Mouse (Mus musculus): Measurements from ENCODE around the gene Selp. TPM values are rescaled to one million over a fixed set of nuclear protein-coding genes. Genes with fewer than 3 reads are reported as not detected.

Gene Selp
- total RNA-seq, 2 experiments from 2014 or later: 0.42 to 0.54 TPM

DNA sequence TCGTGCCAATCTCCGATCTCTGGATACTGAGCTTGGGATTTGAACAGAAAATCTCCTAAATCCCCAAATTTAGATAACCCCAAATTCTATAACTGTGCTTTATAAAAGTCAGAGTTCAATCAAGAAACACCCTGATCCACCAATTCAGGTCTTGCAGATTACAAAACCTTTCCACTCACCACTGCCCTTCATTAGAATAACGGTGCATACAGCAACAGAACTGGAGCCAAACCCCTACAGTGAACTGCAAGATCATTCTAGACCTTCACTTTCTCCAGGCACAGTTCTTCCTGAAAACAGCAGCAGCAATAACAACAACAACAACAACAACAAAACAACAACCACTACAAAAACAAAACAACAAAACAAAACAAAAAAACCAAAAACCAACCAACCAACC, 28.3 kb upstream of the Selp start:
- TF ChIP-seq CTCF (IDR thresholded peaks at IDR 0.05): no peak
- Histone ChIP-seq H3K4me3 (no peak overlapping the region), H3K27ac (no peak overlapping the region)
- intact Hi-C loops (cut with DNase I): no loop called here
- no peak for DNase-seq

- intact Hi-C loops (cut with DNase I): no loop called here
- no peak for TF ChIP-seq CTCF (IDR thresholded peaks at IDR 0.05)
- no peak overlapping the region for H3K27ac ChIP-seq
- no peak for DNase-seq
- no peak overlapping the region for H3K4me3 ChIP-seq
Observed at GRCm38 (mm10) chr1:164087872-164088271, 27.2 kb upstream of the Selp start.

DNA sequence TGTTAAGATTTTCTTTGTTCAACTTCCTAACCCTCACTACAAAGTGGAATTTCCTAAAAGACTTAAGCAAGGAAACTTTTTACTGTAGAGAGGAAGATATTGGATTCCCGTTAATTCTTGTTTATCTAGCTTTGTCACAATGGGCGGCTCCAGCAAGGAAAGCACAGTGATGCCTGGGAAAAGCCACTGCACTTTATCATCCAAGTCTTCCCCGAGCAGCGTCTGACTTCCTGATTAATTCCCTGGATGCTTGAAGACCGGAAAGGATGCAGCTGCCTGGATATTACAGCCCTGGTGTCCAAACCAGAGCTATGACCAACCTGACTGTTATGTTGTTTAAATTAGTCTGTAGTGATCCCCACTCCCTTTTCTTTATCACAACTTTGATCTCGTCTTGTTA, 18.3 kb upstream of the Selp start:
- no peak overlapping the region for H3K27ac ChIP-seq
- intact Hi-C loops (cut with DNase I): no loop called here
- TF ChIP-seq CTCF (IDR thresholded peaks at IDR 0.05): no peak
- DNase-seq: no peak
- H3K4me3 ChIP-seq: no peak overlapping the region

DNA sequence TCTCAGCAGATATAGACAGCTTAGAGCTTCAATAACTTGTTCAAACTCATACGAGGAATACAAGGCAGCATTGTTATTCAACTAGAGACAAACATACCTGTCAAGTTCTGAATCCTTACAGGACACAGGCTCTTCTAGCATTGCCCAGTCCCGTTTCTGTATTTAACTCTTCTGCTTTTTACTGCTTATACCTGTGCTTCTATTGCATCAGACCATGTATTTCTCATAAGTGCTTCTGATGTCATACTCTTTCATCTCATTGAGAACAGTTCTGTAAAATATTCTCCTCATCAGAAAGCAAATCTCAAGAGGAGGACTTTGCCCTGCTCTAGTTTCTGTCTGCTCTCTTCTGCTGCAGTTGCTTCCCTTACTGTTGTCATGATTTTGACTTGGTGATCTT, 17.2 kb upstream of the Selp start:
- no peak for DNase-seq
- H3K27ac ChIP-seq: no peak overlapping the region
- TF ChIP-seq CTCF (IDR thresholded peaks at IDR 0.05): no peak
- intact Hi-C loops (cut with DNase I): no loop called here
- H3K4me3 ChIP-seq: no peak overlapping the region

DNA sequence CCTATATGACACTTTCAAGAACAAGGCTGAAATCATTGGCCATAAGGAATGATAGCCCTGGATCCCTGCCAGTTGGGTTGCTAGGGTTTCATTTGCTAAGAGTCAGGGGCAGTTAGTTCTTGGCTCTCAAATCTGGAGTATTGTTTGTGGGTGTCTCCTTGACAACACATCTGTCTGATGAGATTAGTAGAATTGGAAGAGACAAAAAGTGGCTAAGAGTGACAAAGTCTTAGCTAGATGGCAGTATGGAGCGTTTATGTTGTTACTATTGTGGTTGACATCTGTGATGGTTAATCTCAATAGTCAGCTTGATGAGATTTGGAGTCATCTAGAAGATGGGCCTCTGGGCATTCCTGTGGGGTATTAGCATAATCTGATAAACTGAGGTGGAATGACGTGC, 16.7 kb upstream of the Selp start:
- Histone ChIP-seq H3K27ac (no peak overlapping the region), H3K4me3 (no peak overlapping the region)
- DNase-seq: no peak
- intact Hi-C loops (cut with DNase I): no loop called here
- TF ChIP-seq CTCF (IDR thresholded peaks at IDR 0.05): no peak

GRCm38 (mm10) chr1:164109763-164110162, 5.3 kb upstream of the Selp start:
- no peak for DNase-seq
- Histone ChIP-seq H3K27ac (no peak overlapping the region), H3K4me3 (no peak overlapping the region)
- no peak for TF ChIP-seq CTCF (IDR thresholded peaks at IDR 0.05)
- intact Hi-C loops (cut with DNase I): no loop called here

GRCm38 (mm10) chr1:164110591-164111329, 4.3 kb upstream of the Selp start:
- Histone ChIP-seq H3K27ac (no peak overlapping the region), H3K4me3 (no peak overlapping the region)
- intact Hi-C loops (cut with DNase I): no loop called here
- no peak for DNase-seq
- no peak for TF ChIP-seq CTCF (IDR thresholded peaks at IDR 0.05)

DNA sequence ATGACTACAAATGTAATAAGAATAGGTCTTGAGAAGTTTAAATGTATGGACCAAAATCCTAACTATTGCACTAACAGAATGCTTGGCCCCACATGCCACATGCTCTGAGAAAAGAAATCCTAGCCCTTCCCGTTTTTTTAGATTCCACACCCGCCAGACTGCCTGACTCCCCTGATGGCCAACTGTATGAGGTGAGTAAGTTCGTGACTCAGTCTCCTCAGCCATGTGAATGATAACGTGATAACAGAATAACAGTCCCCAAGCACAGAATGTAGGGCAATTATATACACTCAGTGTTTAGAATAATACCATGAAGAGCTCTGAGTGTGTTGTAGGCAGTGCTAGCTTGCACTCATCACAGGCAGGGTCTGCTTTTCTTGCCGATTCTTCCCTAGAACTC, 784 bp upstream of the Selp start:
- DNase-seq: no peak
- Histone ChIP-seq H3K27ac (no peak overlapping the region), H3K4me3 (no peak overlapping the region)
- intact Hi-C loops (cut with DNase I): no loop called here
- no peak for TF ChIP-seq CTCF (IDR thresholded peaks at IDR 0.05)

DNA sequence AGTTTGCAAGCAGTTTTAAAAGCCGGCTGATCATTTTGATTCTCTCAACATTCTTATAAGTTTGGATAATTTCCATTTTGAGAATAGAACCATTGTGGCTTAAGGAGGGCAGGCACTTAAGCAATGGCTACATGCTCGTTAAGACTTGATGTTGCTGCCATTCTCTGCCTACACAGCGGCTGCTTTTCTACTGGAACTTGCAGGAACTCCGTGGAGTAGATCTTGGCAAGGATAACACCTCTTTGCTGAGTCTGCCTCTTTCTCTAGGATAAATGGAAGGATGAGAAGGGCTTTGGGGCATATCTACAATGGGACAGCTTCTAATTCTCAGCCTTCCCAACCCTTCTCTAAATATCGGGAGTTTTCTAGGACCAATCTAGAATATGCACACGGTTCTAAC, 583 bp downstream of the Selp start:
- intact Hi-C loops (cut with DNase I): no loop called here
- Histone ChIP-seq H3K27ac (no peak overlapping the region), H3K4me3 (no peak overlapping the region; the same call in 1 of the 2 replicates)
- no peak for DNase-seq
- no peak for TF ChIP-seq CTCF (IDR thresholded peaks at IDR 0.05)

GRCm38 (mm10) chr1:164117869-164118268, 2.8 kb downstream of the Selp start:
- TF ChIP-seq CTCF (IDR thresholded peaks at IDR 0.05): no peak
- no peak for DNase-seq
- H3K27ac ChIP-seq: no peak overlapping the region
- intact Hi-C loops (cut with DNase I): no loop called here
- H3K4me3 ChIP-seq: no peak overlapping the region

GRCm38 (mm10) chr1:164119892-164120776, 5.1 kb downstream of the Selp start:
- no peak for TF ChIP-seq CTCF (IDR thresholded peaks at IDR 0.05)
- no peak for DNase-seq
- intact Hi-C loops (cut with DNase I): no loop called here
- no peak overlapping the region for H3K27ac ChIP-seq
- no peak overlapping the region for H3K4me3 ChIP-seq

DNA sequence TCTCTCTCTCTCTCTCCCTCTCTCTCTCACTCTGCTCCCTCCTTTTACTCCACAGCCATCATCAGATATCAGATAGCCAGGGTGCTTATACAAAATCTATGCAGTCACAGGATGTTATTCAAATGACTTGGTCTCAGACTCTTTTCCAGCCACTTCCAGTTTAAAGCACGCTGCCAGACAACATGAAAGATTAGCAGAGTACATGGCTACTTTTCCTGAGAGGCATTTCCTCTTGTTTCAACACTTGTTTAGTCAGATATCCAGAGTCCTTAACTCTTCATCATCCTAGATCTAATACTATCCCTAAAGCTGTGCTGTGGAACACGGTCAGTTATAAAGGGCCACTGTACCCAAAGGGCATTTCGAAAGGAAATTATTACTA, 5.7 kb downstream of the Selp start:
- Histone ChIP-seq H3K27ac (no peak overlapping the region), H3K4me3 (no peak overlapping the region)
- DNase-seq: no peak
- no peak for TF ChIP-seq CTCF (IDR thresholded peaks at IDR 0.05)
- intact Hi-C loops (cut with DNase I): no loop called here

DNA sequence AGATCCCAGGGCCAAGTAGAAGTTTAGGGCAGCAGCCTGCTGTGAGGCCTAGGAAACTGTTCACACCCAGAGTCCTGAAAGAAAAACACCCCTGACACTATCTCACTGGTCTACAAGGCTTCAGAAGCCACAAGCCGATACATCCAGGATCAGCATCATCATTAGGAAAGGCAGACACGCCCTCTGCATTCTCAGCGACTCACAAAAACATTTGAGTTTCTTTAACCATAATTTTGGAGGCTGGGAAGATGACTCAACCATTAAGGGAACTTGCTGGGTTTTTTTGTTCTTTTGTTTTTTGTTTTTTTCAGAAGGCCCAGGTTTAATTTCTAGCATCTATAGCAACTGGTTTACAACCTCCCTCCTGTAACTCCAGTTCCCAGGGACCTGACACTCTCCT, 8.8 kb downstream of the Selp start:
- TF ChIP-seq CTCF (IDR thresholded peaks at IDR 0.05): no peak
- intact Hi-C loops (cut with DNase I): no loop called here
- no peak for DNase-seq
- Histone ChIP-seq H3K27ac (no peak overlapping the region), H3K4me3 (no peak overlapping the region)

Data from gastrocnemius, adult 2 months (tissue).